Mouse (Mus musculus) induced T-regulatory cell, adult 2 months (primary cell): ENCODE results near the gene Bcr.

Experiments used
- DNase-seq: peaks from one replicate; pipeline ENCODE4 v3.0.0-alpha.2; 2012; ENCODE audit warnings: low read depth

The Bcr gene

GRCm38 (mm10) chr10:75058336-75058735 lies 2.1 kb upstream of the Bcr start:
- no peak for DNase-seq

- DNase-seq, result no peak
Measured at GRCm38 (mm10) chr10:75058761-75059395, 1.5 kb upstream of the Bcr start.

DNA sequence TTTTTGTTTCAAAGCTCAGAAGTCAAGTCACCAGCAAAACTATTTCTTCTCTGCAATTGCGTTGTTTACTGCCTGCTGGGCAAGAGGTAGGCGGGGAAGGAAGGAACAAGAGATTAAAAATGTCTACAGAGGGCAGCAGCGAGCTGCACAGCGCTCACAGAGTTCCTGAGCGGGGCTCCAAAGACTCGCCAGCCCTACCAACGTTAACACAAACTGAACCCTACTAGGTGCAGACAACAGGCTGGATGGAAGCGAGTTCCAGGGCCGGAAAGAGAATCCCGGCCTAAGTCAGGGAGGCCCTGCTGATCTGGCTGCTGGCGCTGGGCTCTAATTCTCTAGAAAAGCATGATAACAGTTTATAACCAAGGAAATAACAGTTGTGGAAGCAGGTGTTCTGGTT lies 996 bp upstream of the Bcr start:
- DNase-seq, result peak; percentile 89

- peak; percentile 46 for DNase-seq
Measured at GRCm38 (mm10) chr10:75060843-75061235, 447 bp downstream of the Bcr start.

DNA sequence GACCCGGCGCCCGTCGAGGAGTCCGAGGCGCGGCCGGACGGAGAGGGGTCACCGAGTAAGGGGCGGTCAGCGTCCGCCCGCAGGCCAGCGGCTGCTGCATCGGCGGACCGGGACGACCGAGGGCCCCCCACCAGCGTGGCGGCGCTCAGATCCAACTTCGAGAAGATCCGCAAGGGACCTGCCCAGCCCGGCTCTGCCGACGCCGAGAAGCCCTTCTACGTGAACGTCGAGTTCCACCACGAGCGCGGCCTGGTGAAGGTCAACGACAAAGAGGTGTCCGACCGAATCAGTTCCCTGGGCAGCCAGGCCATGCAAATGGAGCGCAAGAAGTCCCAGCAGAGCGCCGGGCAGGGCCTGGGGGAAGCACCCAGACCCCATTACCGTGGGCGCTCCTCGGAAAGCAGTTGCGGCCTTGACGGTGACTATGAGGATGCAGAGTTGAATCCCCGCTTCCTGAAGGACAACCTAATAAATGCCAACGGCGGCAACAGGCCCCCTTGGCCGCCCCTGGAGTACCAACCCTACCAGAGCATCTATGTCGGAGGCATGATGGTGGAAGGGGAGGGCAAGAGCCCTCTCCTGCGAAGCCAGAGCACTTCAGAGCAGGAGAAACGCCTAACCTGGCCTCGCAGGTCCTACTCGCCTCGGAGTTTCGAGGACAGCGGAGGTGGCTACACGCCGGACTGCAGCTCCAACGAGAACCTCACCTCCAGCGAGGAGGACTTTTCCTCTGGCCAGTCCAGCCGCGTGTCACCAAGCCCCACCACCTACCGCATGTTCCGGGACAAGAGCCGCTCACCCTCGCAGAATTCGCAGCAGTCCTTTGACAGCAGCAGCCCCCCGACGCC lies 1.2 kb downstream of the Bcr start:
- DNase-seq, result peak; percentile 35

- DNase-seq, result peak; percentile 21
Measured at GRCm38 (mm10) chr10:75062189-75062561, 1.8 kb downstream of the Bcr start.

- peak; percentile 29 for DNase-seq
Measured at GRCm38 (mm10) chr10:75062621-75063020, 2.2 kb downstream of the Bcr start.

DNA sequence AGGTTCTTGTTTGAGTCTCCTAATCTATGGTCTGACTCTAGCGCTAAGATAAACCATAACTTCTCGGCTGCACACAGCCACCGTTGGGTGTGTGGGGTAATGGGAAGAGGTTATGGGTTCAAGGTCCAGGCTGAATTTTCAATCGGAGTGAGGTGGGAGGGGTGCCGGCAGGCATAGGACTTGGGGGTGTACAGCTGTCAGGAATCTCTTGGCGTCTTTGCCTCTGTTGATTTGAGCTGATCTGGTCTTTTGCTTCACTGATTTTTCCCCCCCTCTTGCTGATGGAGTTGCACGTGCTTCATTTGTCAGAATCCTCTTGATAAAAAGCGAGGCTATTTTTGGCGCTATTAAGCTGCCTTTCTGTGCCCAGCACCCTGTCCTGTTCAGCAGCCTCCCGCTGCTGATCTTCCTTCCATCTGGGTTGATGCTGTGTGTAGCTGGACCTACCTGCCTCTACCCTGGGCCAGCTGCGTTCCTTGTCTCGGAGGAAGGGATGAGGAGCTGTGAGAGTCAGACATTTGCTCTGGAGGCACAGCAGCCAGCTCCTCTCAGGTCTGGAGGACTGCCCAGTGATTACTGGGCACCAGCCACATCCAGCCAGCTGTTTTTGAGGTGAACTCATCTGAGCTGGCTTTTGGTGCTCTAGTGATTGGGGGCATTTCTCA lies 3.0 kb downstream of the Bcr start:
- DNase-seq, result no peak

- no peak for DNase-seq
Measured at GRCm38 (mm10) chr10:75065691-75066090, 5.3 kb downstream of the Bcr start.

DNA sequence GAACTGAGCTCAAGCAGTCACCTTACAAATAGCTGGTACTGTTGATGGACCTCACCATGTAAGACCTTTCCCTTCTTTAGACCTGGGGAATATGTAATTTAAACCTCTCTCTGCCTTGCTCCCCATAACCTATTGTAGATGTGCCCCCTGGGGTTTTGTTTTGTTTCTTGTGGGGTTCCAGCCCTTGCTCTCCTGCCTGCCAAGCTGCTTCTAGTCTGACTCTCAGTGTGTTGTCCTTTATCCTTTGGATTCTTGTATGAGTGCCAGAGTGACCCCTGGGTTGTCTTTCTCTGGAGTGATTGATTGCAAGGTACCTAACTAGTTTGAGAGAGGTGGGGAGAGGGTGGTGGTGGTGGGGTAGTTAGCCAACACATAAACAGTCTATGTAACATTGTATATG lies 7.1 kb downstream of the Bcr start:
- DNase-seq, result no peak

- no peak for DNase-seq
Measured at GRCm38 (mm10) chr10:75068086-75068485, 7.7 kb downstream of the Bcr start.

DNA sequence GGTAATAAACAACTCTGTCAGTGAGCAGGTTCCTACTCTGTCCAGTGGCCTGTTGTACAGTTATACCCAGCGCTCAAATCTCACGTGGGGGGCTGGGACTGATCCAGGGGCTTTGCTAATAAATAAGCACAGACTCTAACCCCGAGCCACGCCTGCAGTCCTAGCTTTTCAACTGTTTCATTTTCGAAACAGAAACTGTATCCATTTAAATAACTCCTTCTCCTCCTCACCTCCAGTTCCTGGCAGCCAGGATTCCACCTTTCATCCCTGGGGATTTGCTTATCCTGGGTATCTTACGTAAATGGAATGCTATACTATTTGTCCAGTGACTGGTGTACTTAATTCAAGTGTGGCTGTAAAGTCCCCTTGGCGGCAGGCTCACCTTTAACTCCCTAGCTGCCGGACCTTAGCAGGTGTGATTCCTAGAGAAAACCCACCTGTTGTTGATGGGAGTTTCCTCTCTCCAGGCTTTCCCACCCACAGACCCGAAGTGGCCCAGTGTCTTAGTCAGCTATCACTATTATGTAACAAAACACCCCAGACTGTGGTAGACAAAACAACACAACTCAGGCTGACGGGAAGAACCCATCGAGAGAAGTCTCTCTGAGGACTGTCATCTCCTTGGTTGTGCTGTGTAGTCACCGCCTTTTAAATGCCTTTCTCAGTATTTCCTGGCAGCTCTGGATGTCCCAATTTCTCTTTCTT lies 8.4 kb downstream of the Bcr start:
- DNase-seq, result no peak

DNA sequence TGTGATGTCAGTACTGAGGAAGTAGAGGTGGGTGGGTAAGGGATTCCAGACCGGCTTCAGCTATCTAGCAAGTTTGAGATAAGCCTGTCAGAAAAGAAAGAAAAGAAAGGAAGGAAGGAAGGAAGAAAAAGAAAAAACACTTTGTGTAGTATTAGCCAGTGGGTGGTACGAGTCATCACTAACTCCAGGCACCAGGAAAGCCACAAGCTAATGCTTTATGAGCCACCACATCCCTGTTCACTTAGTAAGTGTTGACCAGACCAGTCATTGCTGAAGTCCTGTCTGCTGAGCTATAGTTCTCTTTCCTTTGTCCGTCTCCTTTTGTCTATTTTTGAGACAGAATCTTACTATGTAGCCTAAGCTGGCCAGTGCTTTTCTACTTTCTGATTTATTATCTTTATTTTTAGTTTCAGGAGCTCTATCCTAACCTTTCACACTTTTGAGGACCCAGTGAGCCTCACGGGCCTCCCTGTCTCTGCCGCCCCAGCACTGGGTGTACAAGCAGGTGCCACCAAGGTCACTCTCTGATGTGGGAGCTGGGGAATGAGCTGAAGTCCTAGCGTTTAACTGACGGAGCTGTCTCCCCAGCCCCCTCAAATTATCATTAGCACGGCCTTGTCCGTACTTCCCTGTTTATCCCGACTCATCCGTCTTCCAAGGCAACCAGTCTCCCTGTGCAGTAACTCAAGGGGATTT lies 10.0 kb downstream of the Bcr start:
- DNase-seq, result no peak

GRCm38 (mm10) chr10:75075665-75076064 lies 15.3 kb downstream of the Bcr start:
- no peak for DNase-seq

- DNase-seq, result no peak
Measured at GRCm38 (mm10) chr10:75078174-75079128, 18.1 kb downstream of the Bcr start.

GRCm38 (mm10) chr10:75085330-75085729 lies 24.9 kb downstream of the Bcr start:
- no peak for DNase-seq

DNA sequence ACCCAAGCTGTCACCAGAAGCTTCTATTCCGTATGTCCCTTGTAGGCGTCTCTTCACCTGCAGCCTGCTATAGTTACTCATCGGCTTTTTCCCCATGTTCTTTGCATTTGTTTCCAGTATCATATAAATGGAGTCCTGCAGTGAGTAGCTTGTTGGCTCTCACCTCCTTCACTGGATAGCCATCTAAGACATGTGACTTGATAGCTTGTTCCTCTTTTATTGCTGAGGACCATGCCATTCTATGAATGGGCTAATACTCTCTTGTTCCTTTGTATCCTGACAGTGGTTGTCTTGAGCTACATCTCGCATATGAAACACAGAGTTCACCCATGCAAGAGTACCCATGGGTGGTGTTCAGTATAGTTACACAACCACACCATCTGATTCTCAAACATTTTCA lies 28.1 kb downstream of the Bcr start:
- DNase-seq, result no peak

DNA sequence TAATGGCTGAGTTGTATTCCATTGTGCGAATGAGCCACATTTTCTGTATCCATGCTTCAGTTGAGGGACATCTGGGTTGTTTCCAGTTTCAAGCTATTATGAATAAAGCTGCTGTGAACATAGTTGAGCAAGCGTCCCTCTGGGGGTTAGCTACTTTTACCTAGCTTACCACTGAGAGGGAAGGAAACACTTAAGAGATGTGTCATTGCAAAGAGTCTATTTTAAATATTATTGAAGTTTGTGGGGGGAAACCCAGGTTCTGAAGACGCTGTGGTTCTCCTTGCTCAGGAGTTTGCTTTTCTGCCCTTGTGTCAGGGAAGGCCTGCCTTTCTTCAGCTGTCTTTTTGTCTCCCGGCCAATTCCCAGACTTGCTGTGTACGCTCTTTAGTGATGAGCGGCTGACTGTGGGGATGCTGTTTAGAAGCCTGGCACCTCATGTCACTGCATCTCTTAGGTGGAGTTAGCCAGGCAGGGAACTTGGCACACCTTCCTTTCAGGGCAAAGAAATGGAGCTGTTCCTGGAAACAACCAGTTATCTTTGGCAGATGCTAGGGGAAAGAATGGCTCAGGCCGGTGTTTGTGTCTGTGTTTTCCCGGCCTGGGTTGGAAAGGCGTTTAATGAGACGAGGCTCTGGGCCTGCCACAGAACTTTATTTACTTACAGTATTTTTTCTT lies 31.2 kb downstream of the Bcr start:
- no peak for DNase-seq

GRCm38 (mm10) chr10:75093252-75093987 lies 33.0 kb downstream of the Bcr start:
- no peak for DNase-seq
